Mouse (Mus musculus): ENCODE measurements around the gene Aurkaip1. TPM values are rescaled to one million over a fixed set of nuclear protein-coding genes. Genes with fewer than 3 reads are reported as not detected.
"Not testable (repeated sequence)": the region's sequence is repeated elsewhere in the genome, so short reads cannot be mapped to it uniquely, and the experiment has no call there.

Gene Aurkaip1
- total RNA-seq (2014; rRNA removed), result 90.9 and 93.0 TPM in 2 replicates
- 148 and 183 TPM in 2 replicates for polyA plus RNA-seq (2015; fragmentation: Nextera tagmentation; extraction: Ambion mirVana)

DNA sequence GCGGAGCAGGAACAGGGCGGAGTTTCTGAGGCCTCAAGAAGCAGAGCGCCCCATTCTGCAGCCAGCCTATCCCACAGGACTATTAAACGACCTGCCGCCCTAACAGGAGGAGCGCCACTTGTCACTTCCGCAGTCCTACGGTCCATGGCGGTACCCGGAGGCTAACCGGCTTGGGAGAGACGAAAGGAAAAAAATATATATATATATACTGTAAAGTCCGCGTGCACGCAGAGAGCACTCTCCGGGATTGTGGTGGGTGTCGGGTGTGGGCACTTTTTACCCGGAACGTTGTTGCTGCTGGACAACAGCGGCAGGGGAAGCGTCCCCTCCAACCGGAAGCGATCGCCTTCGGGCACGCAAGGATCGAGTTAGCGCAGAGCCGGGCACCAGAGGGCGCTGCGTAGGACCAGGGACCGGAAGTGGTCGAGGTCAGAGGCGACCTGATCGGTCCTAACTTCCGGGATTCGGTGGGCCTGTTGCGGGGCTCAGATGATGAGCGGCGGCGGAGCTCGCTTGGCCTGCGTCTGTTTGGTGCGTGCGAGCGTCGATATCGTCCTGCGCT, at the start of gene Aurkaip1:
TSS of gene Aurkaip1 (plus strand) at position 68 of the 562 bp plus-strand sequence.
- DNase-seq (peak; percentile 97), ATAC-seq (peak; percentile 95)
- peak within 1 kb of the TSS; percentile 69 for H3K9ac ChIP-seq
- under 1% methylated on average over 49 of the region's 49 CpGs for WGBS
- H3K27ac ChIP-seq (ENCODE audit: low read depth, low read length), result peak within 1 kb of the TSS; percentile 86
- H3K9me3 ChIP-seq (ENCODE audit: low read length), result no peaks in the 10 kb centered on the region
- H3K4me3 ChIP-seq (ENCODE audit: low read depth, low read length), result peak within 1 kb of the TSS; percentile 71
- peaks cover 16% of the 10 kb centered on the region for H3K36me3 ChIP-seq (ENCODE audit: insufficient read depth)
- TF ChIP-seq CTCF (IDR thresholded peaks at IDR 0.05; ENCODE audit: low read depth), result peak; percentile 95
- H3K4me2 ChIP-seq (ENCODE audit: low read depth), result peak within 1 kb of the TSS; percentile 81
- H3K4me1 ChIP-seq (ENCODE audit: insufficient read depth), result 0 out of 2 replicates have a peak, but pooled peaks cover 8% of the 10 kb centered on the region
- no peaks in the 10 kb centered on the region for H3K27me3 ChIP-seq (ENCODE audit: insufficient read depth, low read length)

DNA sequence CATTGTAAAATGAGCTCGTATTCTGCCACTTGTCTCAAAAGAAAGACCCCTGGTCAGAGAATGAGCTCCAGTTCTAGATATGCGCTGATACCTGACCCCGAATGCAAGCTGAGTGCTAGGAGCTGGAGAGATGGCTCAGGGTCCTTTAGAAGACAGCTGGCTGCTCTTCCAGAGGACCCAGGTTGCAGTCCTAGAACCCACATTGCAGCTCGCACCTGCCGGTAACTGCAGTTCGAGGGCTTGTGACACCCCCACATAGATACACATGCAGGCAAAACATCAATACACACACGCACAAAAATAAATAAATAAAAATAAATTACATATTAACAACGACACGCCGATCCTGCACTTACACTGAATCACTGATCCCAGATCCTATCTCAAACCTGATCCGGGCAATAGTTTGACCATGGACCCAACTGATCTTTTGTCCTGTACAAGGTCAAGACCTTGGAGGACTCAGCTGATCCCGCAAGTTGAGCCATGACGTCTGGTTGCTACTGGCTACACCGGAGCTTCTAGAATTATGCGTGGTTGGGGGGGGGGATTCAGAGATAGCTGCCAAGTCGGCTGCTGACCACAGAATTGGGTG, 47.5 kb upstream of the Aurkaip1 start:
- Histone ChIP-seq H3K27me3 (ENCODE audit: insufficient read depth, low read length) (no peaks in the 10 kb centered on the region), H3K9me3 (ENCODE audit: low read length) (no peaks in the 10 kb centered on the region), H3K36me3 (ENCODE audit: insufficient read depth) (no peaks in the 10 kb centered on the region), H3K9ac (peak overlapping the region; percentile 96), H3K4me2 (ENCODE audit: low read depth) (peak overlapping the region; percentile 76), H3K27ac (ENCODE audit: low read depth, low read length) (peak overlapping the region; percentile 88), H3K4me3 (ENCODE audit: low read depth, low read length) (peak overlapping the region; percentile 64), H3K4me1 (ENCODE audit: insufficient read depth) (peaks cover 2% of the 10 kb centered on the region; the same call in 1 of the 2 replicates)
- WGBS, result 35% methylated on average over 16 of the region's 16 CpGs
- ATAC-seq, result peak; percentile 5; the same call in 1 of the 2 replicates
- DNase-seq, result no peak
- TF ChIP-seq CTCF (IDR thresholded peaks at IDR 0.05; ENCODE audit: low read depth), result no peak

DNA sequence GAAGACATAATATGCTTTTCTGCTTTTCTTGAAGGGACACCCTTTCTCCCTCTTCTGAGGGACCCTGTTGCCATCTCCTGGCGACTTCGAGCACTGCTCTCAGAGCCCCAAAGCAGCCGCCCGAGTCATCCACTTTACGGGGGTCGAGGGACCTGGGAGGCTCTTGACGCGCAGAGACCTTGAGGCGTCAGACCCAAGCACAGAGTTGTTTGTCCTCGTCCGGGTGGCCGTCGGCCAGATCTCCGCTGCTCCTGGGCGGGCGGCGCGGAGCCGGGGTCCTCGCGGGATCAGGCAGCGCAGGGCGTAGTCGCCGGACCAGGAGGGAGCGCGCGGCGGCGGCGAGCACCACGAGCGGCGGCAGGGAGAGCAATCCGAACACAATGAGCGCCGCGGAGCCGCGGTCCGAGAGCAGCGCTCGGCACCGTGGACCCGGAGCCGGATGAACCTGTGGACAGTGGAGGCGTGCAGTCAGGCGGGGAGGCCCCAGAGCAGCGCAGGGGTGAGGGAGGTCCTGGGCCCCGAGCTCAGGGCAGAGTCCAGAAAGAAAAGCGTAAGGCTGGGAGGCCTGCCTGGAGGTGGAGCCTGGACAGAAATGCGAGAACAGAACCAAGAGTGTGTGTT, 46.9 kb upstream of the Aurkaip1 start:
- peak; percentile 80 for TF ChIP-seq CTCF (IDR thresholded peaks at IDR 0.05; ENCODE audit: low read depth)
- DNase-seq, result peak; percentile 89
- no peaks in the 10 kb centered on the region for H3K36me3 ChIP-seq (ENCODE audit: insufficient read depth)
- no peaks in the 10 kb centered on the region for H3K9me3 ChIP-seq (ENCODE audit: low read length)
- H3K27me3 ChIP-seq (ENCODE audit: insufficient read depth, low read length), result no peaks in the 10 kb centered on the region
- 4% methylated on average over 51 of the region's 52 CpGs for WGBS
- peak overlapping the region; percentile 88 for H3K27ac ChIP-seq (ENCODE audit: low read depth, low read length)
- H3K9ac ChIP-seq, result peak overlapping the region; percentile 96
- H3K4me2 ChIP-seq (ENCODE audit: low read depth), result peak overlapping the region; percentile 76
- peak overlapping the region; percentile 64 for H3K4me3 ChIP-seq (ENCODE audit: low read depth, low read length)
- peaks cover 2% of the 10 kb centered on the region; the same call in 1 of the 2 replicates for H3K4me1 ChIP-seq (ENCODE audit: insufficient read depth)
- ATAC-seq, result peak; percentile 94

DNA sequence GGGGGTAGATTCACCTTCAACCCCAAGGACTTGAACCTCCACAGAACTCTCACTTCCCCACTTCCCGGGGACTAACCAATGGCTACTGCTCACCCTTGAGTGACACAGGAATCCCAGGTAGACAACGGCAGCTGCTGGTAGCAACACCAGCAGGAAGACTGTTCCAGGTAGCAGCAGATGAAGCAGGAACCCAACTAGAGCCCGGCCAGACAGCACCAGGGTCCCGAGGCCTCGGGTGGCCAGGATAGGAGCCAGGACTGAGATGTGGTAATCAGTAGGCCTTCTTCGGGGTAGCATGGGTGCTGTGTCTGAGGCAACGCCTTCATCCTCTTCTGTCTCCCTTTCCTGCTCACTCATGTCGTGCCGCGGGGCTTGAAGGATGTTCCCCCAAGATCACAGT, 45.8 kb upstream of the Aurkaip1 start:
- peaks cover 2% of the 10 kb centered on the region; the same call in 1 of the 2 replicates for H3K4me1 ChIP-seq (ENCODE audit: insufficient read depth)
- WGBS, result 80% methylated on average over 10 of the region's 10 CpGs
- 0 out of 2 replicates have a peak overlapping the region, but pooled peaks have one; percentile 10 for H3K9ac ChIP-seq
- H3K27ac ChIP-seq (ENCODE audit: low read depth, low read length), result no peak overlapping the region
- ATAC-seq (no peak), DNase-seq (no peak)
- no peak overlapping the region for H3K4me2 ChIP-seq (ENCODE audit: low read depth)
- H3K36me3 ChIP-seq (ENCODE audit: insufficient read depth), result no peaks in the 10 kb centered on the region
- H3K4me3 ChIP-seq (ENCODE audit: low read depth, low read length), result no peak overlapping the region
- TF ChIP-seq CTCF (IDR thresholded peaks at IDR 0.05; ENCODE audit: low read depth), result no peak
- H3K27me3 ChIP-seq (ENCODE audit: insufficient read depth, low read length), result no peaks in the 10 kb centered on the region
- no peaks in the 10 kb centered on the region for H3K9me3 ChIP-seq (ENCODE audit: low read length)

DNA sequence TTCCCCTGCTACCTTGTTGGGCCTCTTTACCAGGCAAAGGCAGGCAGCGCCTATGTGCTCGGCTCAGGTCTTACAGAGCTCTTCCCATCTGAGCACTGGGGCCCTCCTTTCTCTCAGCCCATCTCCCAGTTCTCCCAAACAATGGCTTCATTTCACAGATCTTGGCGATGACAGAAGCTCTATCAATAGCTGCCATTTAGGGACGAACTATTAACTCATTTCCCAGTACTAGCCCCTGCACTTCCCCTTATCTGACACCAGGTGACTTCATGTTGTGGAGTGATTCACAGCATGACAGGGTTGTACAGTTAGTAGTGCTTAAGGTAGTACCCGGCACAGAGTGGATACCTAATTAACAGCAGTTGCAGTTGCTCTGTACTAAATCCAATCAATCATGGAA, 45.3 kb upstream of the Aurkaip1 start, which contains the start of gene Tmem88b:
TSS of gene Tmem88b (minus strand) at position 56 of the 400 bp plus-strand sequence.
- ATAC-seq (no peak), DNase-seq (no peak)
- Histone ChIP-seq H3K27ac (ENCODE audit: low read depth, low read length) (peak within 1 kb of the TSS; percentile 88), H3K9me3 (ENCODE audit: low read length) (no peaks in the 10 kb centered on the region), H3K4me2 (ENCODE audit: low read depth) (peak within 1 kb of the TSS; percentile 76), H3K27me3 (ENCODE audit: insufficient read depth, low read length) (no peaks in the 10 kb centered on the region), H3K36me3 (ENCODE audit: insufficient read depth) (no peaks in the 10 kb centered on the region), H3K4me3 (ENCODE audit: low read depth, low read length) (peak within 1 kb of the TSS; percentile 64), H3K4me1 (ENCODE audit: insufficient read depth) (peaks cover 2% of the 10 kb centered on the region; the same call in 1 of the 2 replicates), H3K9ac (peak within 1 kb of the TSS; percentile 96)
- peak; percentile 42; the same call in 1 of the 2 replicates for TF ChIP-seq CTCF (IDR thresholded peaks at IDR 0.05; ENCODE audit: low read depth)
- 63% methylated on average over 5 of the region's 5 CpGs for WGBS

DNA sequence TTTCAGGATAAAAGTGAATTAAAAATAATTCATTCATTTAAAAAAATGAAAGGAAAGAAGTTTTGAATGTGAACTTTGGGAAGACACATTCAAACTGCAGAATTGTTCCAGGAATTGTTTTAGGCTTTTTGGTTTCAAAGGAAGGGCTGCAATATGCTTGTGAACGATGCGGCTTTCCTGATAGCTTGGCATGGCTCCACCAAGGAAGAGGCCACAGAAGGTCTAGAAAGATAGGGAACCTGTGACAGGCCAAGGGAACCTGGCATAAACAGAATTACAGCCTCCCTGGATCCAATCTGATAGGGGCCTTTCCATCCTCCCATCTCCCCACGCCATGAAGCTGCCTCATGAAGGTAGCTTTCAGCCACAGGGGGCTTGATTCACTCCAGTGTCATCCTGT, 42.8 kb upstream of the Aurkaip1 start:
- no peak for TF ChIP-seq CTCF (IDR thresholded peaks at IDR 0.05; ENCODE audit: low read depth)
- no peak overlapping the region for H3K9ac ChIP-seq
- no peak for ATAC-seq

DNA sequence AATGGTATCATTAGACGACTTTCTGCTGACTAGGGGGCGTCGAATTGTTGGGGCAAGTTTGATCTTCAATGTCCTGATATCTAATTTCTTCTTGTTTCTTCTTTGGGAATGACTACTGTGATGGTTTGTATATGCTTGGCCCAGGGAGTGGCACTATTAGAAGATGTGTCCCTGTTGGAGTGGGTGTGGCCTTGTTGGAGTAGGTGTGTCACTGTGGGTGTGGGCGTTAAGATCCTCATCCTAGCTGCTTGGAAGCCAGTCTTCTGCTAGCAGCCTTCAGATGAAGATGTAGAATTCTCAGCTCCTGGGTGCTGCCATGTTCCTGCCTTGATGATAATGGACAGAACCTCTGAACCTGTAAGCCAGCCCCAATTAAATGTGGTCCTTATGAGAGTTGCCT, 42.2 kb upstream of the Aurkaip1 start:
- H3K4me1 ChIP-seq (ENCODE audit: insufficient read depth); H3K9ac ChIP-seq; H3K27me3 ChIP-seq (ENCODE audit: insufficient read depth, low read length): not testable (repeated sequence)

More for the DNA sequence above, 42.8 kb upstream of the Aurkaip1 start:
- Histone ChIP-seq H3K27me3 (ENCODE audit: insufficient read depth, low read length) (no peaks in the 10 kb centered on the region), H3K9me3 (ENCODE audit: low read length) (no peaks in the 10 kb centered on the region), H3K4me2 (ENCODE audit: low read depth) (no peak overlapping the region), H3K4me3 (ENCODE audit: low read depth, low read length) (no peak overlapping the region), H3K36me3 (ENCODE audit: insufficient read depth) (no peaks in the 10 kb centered on the region), H3K4me1 (ENCODE audit: insufficient read depth) (peaks cover 2% of the 10 kb centered on the region; the same call in 1 of the 2 replicates), H3K27ac (ENCODE audit: low read depth, low read length) (no peak overlapping the region)
- no peak for DNase-seq
- 72% methylated on average over 3 of the region's 3 CpGs for WGBS

More for the DNA sequence above, 42.2 kb upstream of the Aurkaip1 start:
- WGBS, result 85% methylated on average over 4 of the region's 4 CpGs
- ATAC-seq; H3K4me3 ChIP-seq (ENCODE audit: low read depth, low read length); H3K9me3 ChIP-seq (ENCODE audit: low read length); DNase-seq; H3K27ac ChIP-seq (ENCODE audit: low read depth, low read length); H3K36me3 ChIP-seq (ENCODE audit: insufficient read depth); H3K4me2 ChIP-seq (ENCODE audit: low read depth): not testable (repeated sequence)
